Mouse (Mus musculus): ENCODE data around the gene 1700001O22Rik.

DNA sequence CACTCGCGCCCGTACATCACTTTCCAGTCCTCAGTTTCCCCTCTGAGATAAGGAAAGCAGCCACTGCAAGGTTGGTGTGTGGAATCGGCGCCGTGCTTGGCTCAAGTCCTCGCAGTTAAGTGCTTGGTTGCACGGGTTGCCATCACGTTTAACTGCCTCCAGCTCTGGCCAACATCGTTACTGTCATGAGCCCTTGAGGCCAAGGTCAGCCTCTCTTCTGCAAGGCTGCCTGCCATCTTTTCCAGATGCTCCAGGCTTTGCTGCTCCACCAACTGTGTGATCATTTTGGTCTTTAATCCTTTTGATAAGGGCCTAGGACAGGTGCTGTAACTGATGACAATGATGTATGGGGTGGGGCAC lies 4.8 kb upstream of the 1700001O22Rik start:
- TF ChIP-seq CTCF (IDR thresholded peaks at IDR 0.05): no peak
- no peak for TF ChIP-seq POLR2A (IDR thresholded peaks at IDR 0.05; ENCODE audit: insufficient read depth, low read depth, low read length)
- no peak for TF ChIP-seq EP300 (IDR thresholded peaks at IDR 0.05; ENCODE audit: insufficient read depth, low read depth, low read length)
